ENCODE assay signal across 9 mouse cellular contexts in the genomic region with DNA sequence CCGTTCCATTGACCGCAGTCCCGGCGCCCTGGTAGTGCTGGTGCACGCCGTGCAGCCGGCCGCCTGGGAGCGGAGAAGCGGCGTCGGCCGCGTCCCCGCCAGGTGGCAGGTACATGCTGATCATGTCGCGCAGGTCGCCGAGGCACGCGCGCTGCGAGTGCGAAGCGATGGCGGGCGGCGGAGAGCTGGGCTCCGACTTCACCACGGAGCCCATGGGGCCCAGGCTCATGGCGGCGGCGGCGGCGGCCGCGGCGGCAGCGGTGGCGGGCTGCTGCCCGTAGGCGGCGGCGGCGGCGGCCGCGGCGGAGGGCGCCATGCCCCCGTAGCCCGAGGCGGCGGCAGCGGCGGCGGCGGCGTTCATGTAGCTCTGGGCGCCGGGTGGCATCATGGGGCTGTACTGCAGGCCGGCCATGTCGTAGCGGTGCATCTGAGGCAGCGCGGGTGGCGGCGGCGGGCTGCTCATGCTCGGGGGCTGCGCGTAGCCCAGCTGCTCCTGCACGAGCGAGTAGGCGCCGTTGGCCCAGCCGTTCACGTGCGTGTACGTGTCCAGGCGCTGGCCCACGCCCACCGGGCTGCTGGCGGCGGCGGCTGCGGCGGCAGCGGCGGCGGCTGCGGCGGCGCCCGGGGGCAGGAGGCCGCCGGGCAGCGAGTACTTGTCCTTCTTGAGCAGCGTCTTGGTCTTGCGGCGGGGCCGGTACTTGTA. TPM values are rescaled to one million over a fixed set of nuclear protein-coding genes. Genes with fewer than 3 reads are reported as not detected.
DNase-seq lines count a peak whose midpoint lies in the region; ATAC-seq and TF ChIP-seq lines count a peak whose summit lies in the region.
"Had no signal": no experiment of that assay in that cellular context is flagged by ENCODE, and none has a peak within 500 bp of the region (broad histone marks: within the 10 kb centered on the region; RNA-seq: fewer than 3 reads in every experiment).

No protein-coding gene starts in this region.

- peak; percentile 66 for ATAC-seq in intestine, embryonic 15.5 days
- ATAC-seq in midbrain, embryonic 14.5 days (ENCODE audit: low FRiP score, low TSS enrichment) = peak; percentile 60
- no peak for ATAC-seq in erythroid progenitor cell, adult 5-6 weeks (replicated peaks; ENCODE audit: low FRiP score, poor library complexity, severe bottlenecking)

- 0 out of 2 replicates have a peak overlapping the region, but pooled peaks have one; percentile 10 for H3K9ac ChIP-seq in intestine, embryonic 15.5 days
- H3K9ac ChIP-seq in midbrain, embryonic 14.5 days (replicated peaks; ENCODE audit: low read length) = peak overlapping the region; percentile 54

- H3K4me2 ChIP-seq in intestine, embryonic 15.5 days (replicated peaks) = peak overlapping the region; percentile 85
- peak overlapping the region; percentile 62 for H3K4me2 ChIP-seq in midbrain, embryonic 14.5 days (ENCODE audit: low read length)

- H3K27ac ChIP-seq in layer of hippocampus, adult 2 months = no peak overlapping the region
- H3K27ac ChIP-seq in brown adipose tissue, adult 24 weeks (replicated peaks; ENCODE audit: low read depth, low read length) = no peak overlapping the region
- H3K27ac ChIP-seq in embryonic facial prominence, embryonic 10.5 days (replicated peaks) = peak overlapping the region; percentile 77
- H3K27ac ChIP-seq in intestine, embryonic 15.5 days = no peak overlapping the region
- peak overlapping the region; percentile 63 for H3K27ac ChIP-seq in midbrain, embryonic 14.5 days (replicated peaks; ENCODE audit: low read depth, low read length)

- DNase-seq in layer of hippocampus, adult 2 months (ENCODE audit: low spot score in 2 of 2) = no peak
- no peak for DNase-seq in layer of hippocampus, adult 18-20 months (ENCODE audit: low spot score in 2 of 2)
- peak; percentile 64 for DNase-seq in embryonic facial prominence, embryonic 10.5 days (ENCODE audit: low spot score)
- peak; percentile 74 for DNase-seq in midbrain, embryonic 14.5 days

- no peaks in the 10 kb centered on the region for H3K36me3 ChIP-seq in embryonic facial prominence, embryonic 10.5 days (replicated peaks)
- H3K36me3 ChIP-seq in intestine, embryonic 15.5 days = no peaks in the 10 kb centered on the region
- H3K36me3 ChIP-seq in midbrain, embryonic 14.5 days (ENCODE audit: control insufficient read depth, insufficient read depth, low read length) = no peaks in the 10 kb centered on the region

- peaks cover 11% of the 10 kb centered on the region; the same call in 1 of the 2 replicates for H3K9me3 ChIP-seq in embryonic facial prominence, embryonic 10.5 days
- no peaks in the 10 kb centered on the region for H3K9me3 ChIP-seq in intestine, embryonic 15.5 days
- H3K9me3 ChIP-seq in midbrain, embryonic 14.5 days (ENCODE audit: control insufficient read depth, low read length) = no peaks in the 10 kb centered on the region

- no peak; the same call in 1 of the 2 replicates for TF ChIP-seq CTCF in layer of hippocampus, adult 2 months (conservative IDR thresholded peaks at IDR 0.05)

- no peaks in the 10 kb centered on the region; the same call in 1 of the 2 replicates for H3K4me1 ChIP-seq in brown adipose tissue, adult 24 weeks (ENCODE audit: control insufficient read depth, insufficient read depth, insufficient read length, low read length)
- peaks cover 9% of the 10 kb centered on the region; the same call in 1 of the 2 replicates for H3K4me1 ChIP-seq in embryonic facial prominence, embryonic 10.5 days
- 0 out of 2 replicates have a peak, but pooled peaks cover 3% of the 10 kb centered on the region for H3K4me1 ChIP-seq in intestine, embryonic 15.5 days (replicated peaks)
- no peaks in the 10 kb centered on the region for H3K4me1 ChIP-seq in midbrain, embryonic 14.5 days (ENCODE audit: control insufficient read depth, insufficient read depth, low read length)

- peaks cover 98% of the 10 kb centered on the region for H3K27me3 ChIP-seq in embryonic facial prominence, embryonic 10.5 days (replicated peaks; ENCODE audit: low read depth, poor library complexity, severe bottlenecking)
- peaks cover 56% of the 10 kb centered on the region for H3K27me3 ChIP-seq in intestine, embryonic 15.5 days (replicated peaks)
- H3K27me3 ChIP-seq in midbrain, embryonic 14.5 days (ENCODE audit: control insufficient read depth, insufficient read depth, low read length) = no peaks in the 10 kb centered on the region

- peak overlapping the region; percentile 47 for H3K4me3 ChIP-seq in layer of hippocampus, adult 2 months
- H3K4me3 ChIP-seq in brown adipose tissue, adult 24 weeks (ENCODE audit: insufficient read depth, low read depth, low read length) = peak overlapping the region; percentile 42
- peak overlapping the region; percentile 60 for H3K4me3 ChIP-seq in embryonic facial prominence, embryonic 10.5 days
- peak overlapping the region; percentile 41 for H3K4me3 ChIP-seq in intestine, embryonic 15.5 days (replicated peaks)
- peak overlapping the region; percentile 46 for H3K4me3 ChIP-seq in midbrain, embryonic 14.5 days (replicated peaks; ENCODE audit: low read depth, low read length)
- H3K4me3 ChIP-seq: myocyte had no signal

- 31% methylated on average over 98 of the region's 102 CpGs for WGBS in embryonic facial prominence, embryonic 10.5 days
- 21% methylated on average over 69 of the region's 102 CpGs for WGBS in intestine, embryonic 15.5 days
- whole genome bisulfite sequencing in midbrain, embryonic 14.5 days = 26% methylated on average over 72 of the region's 102 CpGs

RNA-seq across cellular contexts. Expression of a gene that starts 1.0 kb away (rescaled TPM):
- 1 to 10 TPM; 1.0 to 2.2 TPM for total RNA-seq in layer of hippocampus, adult 2 months (2021)
- total RNA-seq in layer of hippocampus, adult 18-20 months (2021) = 1 to 10 TPM; 1.6 to 1.7 TPM
- not detected in 2 replicates for polyA plus RNA-seq in brown adipose tissue, adult 24 weeks (2012; ENCODE audit: insufficient read depth, insufficient read length, missing spikeins)
- 0.82 and 1.5 TPM in 2 replicates for polyA plus RNA-seq in embryonic facial prominence, embryonic 10.5 days (2016; fragmentation: Nextera tagmentation; extraction: Ambion mirVana)
- not detected in 2 replicates for polyA plus RNA-seq in intestine, embryonic 15.5 days (2015; fragmentation: Nextera tagmentation; extraction: Ambion mirVana)
- polyA plus RNA-seq in midbrain, embryonic 14.5 days (2014; fragmentation: Nextera tagmentation; extraction: Ambion mirVana) = 2.6 and 2.7 TPM in 2 replicates
- total RNA-seq in erythroid progenitor cell, adult 5-6 weeks (2015; ENCODE audit: low replicate concordance) = not detected in 2 replicates
- not detected in 2 replicates for total RNA-seq in erythroid progenitor cell, adult 5-6 weeks (2017; ENCODE audit: low replicate concordance)
- total RNA-seq: common myeloid progenitor, adult 5-6 weeks had no signal
- polyA plus RNA-seq: myocyte had no signal

Comparison
In these comparisons a context has a peak if more than half of its experiments do, and no peak if none do; other contexts are left out.
1. DNase-seq: peak in embryonic facial prominence, embryonic 10.5 days (single experiment) and midbrain, embryonic 14.5 days (single experiment); none in layer of hippocampus, adult 2 months (0 of 2) and layer of hippocampus, adult 18-20 months (0 of 2).
2. H3K27ac ChIP-seq: peak in embryonic facial prominence, embryonic 10.5 days (single experiment) and midbrain, embryonic 14.5 days (single experiment); none in layer of hippocampus, adult 2 months (single experiment), brown adipose tissue, adult 24 weeks (single experiment) and intestine, embryonic 15.5 days (single experiment).
3. Peak in every context shown above with its lines, with median percentiles within 50 percentile points of each other: H3K4me3 ChIP-seq.